Mouse (Mus musculus) embryonic facial prominence, embryonic 14.5 days (tissue): ENCODE data around the gene Samd9l. TPM values are rescaled to one million over a fixed set of nuclear protein-coding genes. Genes with fewer than 3 reads are reported as not detected.
"Not testable (repeated sequence)": the region's sequence is repeated elsewhere in the genome, so short reads cannot be mapped to it uniquely, and the experiment has no call there.

Source experiments
- ATAC-seq: fragments of 200-750 bp; cut with Nextera tagmentation; 2 replicates; pipeline ENCODE4 v1.8.0; 2017; ENCODE audit warnings: low read depth, moderate number of reproducible peaks, moderate TSS enrichment
- DNase-seq: peaks from one replicate; pipeline ENCODE4 v3.0.0-alpha.2; 2015; ENCODE audit warnings: low spot score
- H3K27ac ChIP-seq: fragments of 300-500 bp; sonication (generic); replicated peaks from 2 replicates; pipeline ENCODE4 v1.5.1; 2014; ENCODE audit warnings: low read depth, mild to moderate bottlenecking, low read length, moderate library complexity
- H3K27me3 ChIP-seq: fragments of 300-500 bp; sonication (generic); replicated peaks from 2 replicates; pipeline ENCODE4 v1.6.1; 2014; ENCODE audit warnings: low read length; ENCODE audit not compliant: control insufficient read depth, insufficient read depth
- H3K36me3 ChIP-seq: fragments of 300-500 bp; sonication (generic); 2 replicates; pipeline ENCODE4 v1.6.1; 2014; ENCODE audit warnings: low read length, mixed read lengths; ENCODE audit not compliant: control insufficient read depth, insufficient read depth
- H3K4me1 ChIP-seq: fragments of 300-500 bp; sonication (generic); 2 replicates; pipeline ENCODE4 v1.6.1; 2014; ENCODE audit warnings: antibody characterized with exemption, low read length; ENCODE audit not compliant: control insufficient read depth, insufficient read depth
- H3K4me2 ChIP-seq: fragments of 300-500 bp; sonication (generic); 2 replicates; pipeline ENCODE4 v1.6.1; 2014; ENCODE audit warnings: low read depth, mild to moderate bottlenecking, low read length, moderate library complexity, mixed read lengths
- H3K4me3 ChIP-seq: fragments of 300-500 bp; sonication (generic); 2 replicates; pipeline ENCODE4 v1.5.1; 2014; ENCODE audit warnings: low read depth, mild to moderate bottlenecking, low read length
- H3K9ac ChIP-seq: fragments of 300-500 bp; sonication (generic); 2 replicates; pipeline ENCODE4 v1.6.1; 2014; ENCODE audit warnings: low read depth, mild to moderate bottlenecking, low read length, moderate library complexity, mixed read lengths
- H3K9me3 ChIP-seq: fragments of 300-500 bp; sonication (generic); 2 replicates; pipeline ENCODE4 v1.6.1; 2016; ENCODE audit warnings: low read length; ENCODE audit not compliant: control insufficient read depth
- WGBS: fragments of 180-500 bp; shearing (Covaris S2); extraction: QIAGEN DNeasy Blood & Tissue Kit; methylation state at CpG from one replicate; pipeline ENCODE4 v1.1.7; 2014; 5-methylcytosine and 5-hydroxymethylcytosine counted together
- polyA plus RNA-seq: library from polyadenylated mRNA; unstranded; fragments of >200 nt; fragmentation: Nextera tagmentation; extraction: Ambion mirVana; gene quantifications from 2 replicates; pipeline ENCODE4 v1.2.1, GENCODE M21; 2014

Samd9l gene
- polyA plus RNA-seq, result 4.3 and 4.4 TPM in 2 replicates

DNA sequence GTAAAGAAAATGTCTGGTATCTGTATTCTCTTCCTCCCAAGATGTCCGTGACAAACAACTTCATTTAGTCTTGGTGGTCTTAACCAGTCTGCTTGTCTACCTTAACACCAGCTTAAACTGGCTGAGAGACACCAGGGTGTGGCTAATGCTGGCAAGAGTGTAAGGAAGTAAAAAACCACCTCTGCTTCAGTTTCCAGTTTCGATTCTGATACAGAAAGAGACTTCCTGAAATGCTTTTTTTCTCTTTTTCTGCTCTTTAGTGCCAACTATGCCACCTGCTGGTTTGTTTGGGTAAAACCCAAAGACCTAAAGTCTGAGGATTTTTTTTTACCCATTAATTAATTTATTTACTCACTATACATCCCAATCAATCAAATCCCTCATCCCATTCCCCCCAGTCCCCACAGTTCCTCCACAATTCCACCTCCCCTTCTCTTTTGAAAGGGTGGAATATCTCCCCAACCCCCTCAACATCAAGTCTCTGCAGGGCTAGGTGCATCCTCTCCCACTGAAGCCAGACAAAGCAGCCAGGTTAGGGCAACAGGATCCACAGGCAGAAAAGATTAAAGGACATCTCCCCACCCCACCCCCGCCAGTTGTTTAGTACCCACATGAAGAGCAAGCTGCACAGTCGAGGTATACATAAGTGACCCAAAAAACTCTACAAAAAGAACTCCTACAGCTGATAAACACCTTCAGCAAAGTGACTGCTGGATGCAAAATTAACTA, at the start of gene Samd9l:
Gene Samd9l, minus strand, starts transcription at position 233 of the 729 bp plus-strand sequence.
- whole genome bisulfite sequencing, result 38% methylated on average over 4 of the region's 4 CpGs
- peak within 1 kb of the TSS; percentile 31; the same call in 1 of the 2 replicates for H3K4me2 ChIP-seq

DNA sequence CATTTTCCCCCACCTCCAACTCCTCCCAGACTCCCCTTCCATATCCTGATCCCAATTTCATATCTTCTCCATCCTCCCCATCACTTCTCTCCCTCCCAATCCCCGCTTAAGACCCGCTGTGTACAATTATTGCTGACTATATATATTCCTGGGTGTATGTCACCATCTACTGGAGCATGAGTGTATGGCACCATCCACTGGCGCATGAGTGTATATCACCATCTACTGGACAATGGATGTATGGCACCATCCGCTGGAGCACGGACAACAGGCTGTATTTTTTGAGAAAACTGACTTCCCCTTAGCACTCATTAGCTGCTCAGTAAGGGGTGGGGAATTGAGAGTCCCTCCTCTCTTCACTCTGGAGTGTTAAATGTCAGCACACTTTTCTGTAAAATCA, 48.0 kb upstream of the Samd9l start:
- 4% methylated on average over 5 of the region's 5 CpGs for WGBS

More for the DNA sequence above, at the start of gene Samd9l:
- H3K4me1 ChIP-seq, H3K27ac ChIP-seq, H3K27me3 ChIP-seq, H3K9me3 ChIP-seq, ATAC-seq, H3K36me3 ChIP-seq, H3K9ac ChIP-seq: not testable (repeated sequence)
- peak within 1 kb of the TSS; percentile 23; the same call in 1 of the 2 replicates for H3K4me3 ChIP-seq
- peak; percentile 32 for DNase-seq

DNA sequence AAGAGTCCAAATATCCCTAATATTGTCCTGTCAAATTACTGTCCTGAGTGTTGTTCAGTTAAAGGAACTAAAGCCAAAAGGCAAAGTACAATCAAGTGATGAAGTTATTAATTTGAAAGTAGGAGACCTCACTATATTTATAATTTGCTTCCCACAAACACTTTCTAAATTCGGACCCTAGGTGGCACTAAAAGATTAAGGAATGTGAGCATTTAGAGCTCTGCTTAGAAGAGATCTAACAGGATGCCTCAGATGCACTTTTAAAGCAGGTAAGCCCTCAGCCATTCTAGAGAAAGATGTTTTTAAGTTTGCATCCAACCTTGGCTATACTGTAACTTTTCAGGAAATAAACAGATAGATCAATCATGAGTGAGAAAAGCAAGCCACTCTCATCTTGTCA, 44.5 kb upstream of the Samd9l start:
- H3K9ac ChIP-seq, result no peak overlapping the region
- no peaks in the 10 kb centered on the region for H3K4me1 ChIP-seq
- no peak overlapping the region for H3K27ac ChIP-seq
- H3K4me2 ChIP-seq, result no peak overlapping the region
- H3K9me3 ChIP-seq, result no peaks in the 10 kb centered on the region
- H3K36me3 ChIP-seq, result no peaks in the 10 kb centered on the region
- H3K4me3 ChIP-seq, result no peak overlapping the region
- ATAC-seq (no peak), DNase-seq (no peak)
- 15% methylated on average over 1 of the region's 1 CpGs for WGBS
- H3K27me3 ChIP-seq, result no peaks in the 10 kb centered on the region

More for the DNA sequence above, 48.0 kb upstream of the Samd9l start:
- DNase-seq (peak; percentile 78), ATAC-seq (peak; percentile 50; the same call in 1 of the 2 replicates)
- Histone ChIP-seq H3K4me1 (no peaks in the 10 kb centered on the region), H3K4me2 (no peak overlapping the region), H3K27ac (no peak overlapping the region), H3K9ac (no peak overlapping the region), H3K27me3 (no peaks in the 10 kb centered on the region), H3K36me3 (no peaks in the 10 kb centered on the region), H3K9me3 (no peaks in the 10 kb centered on the region), H3K4me3 (no peak overlapping the region)

DNA sequence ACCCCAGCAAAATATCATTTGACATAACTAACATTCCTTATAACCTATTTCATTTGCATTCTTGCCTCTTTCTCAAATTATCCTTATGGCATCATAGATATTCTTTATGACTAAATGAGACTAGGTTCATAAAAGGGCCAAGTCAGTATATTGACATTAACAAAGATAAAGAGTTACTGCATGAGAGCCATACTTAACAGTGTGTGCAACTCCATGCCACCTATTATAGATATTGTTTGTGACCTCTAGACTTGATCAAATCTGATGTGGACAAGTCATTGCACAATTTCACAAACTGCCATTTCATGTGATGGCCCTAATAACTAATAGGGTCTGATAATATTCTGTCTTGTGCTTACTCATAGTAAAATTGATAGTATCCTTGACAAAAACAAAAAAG, 36.7 kb upstream of the Samd9l start:
- H3K4me3 ChIP-seq, result no peak overlapping the region
- ATAC-seq, result no peak
- H3K36me3 ChIP-seq, result no peaks in the 10 kb centered on the region
- H3K27ac ChIP-seq, result no peak overlapping the region
- no peaks in the 10 kb centered on the region for H3K4me1 ChIP-seq
- DNase-seq, result no peak
- no peaks in the 10 kb centered on the region for H3K9me3 ChIP-seq
- H3K9ac ChIP-seq, result no peak overlapping the region
- no peak overlapping the region for H3K4me2 ChIP-seq
- H3K27me3 ChIP-seq, result no peaks in the 10 kb centered on the region

DNA sequence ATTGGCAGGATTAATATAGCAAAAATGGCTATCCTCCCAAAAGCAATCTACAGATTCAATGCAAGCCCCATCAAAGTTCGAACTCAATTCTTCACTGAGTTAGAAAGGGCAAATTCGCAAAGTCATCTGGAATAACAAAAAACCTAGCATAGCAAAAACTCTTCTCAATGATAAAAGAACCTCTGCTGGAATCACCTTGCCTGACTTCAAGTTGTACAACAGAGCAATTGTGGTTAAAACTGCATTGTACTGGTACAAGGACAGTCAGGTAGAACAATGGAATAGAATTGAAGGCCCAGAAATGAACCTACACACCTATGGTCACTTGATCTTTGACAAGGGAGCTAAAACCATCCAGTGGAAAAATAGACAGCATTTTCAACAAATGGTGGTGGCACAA, 31.6 kb upstream of the Samd9l start:
- not testable (repeated sequence) for H3K4me2 ChIP-seq, H3K27me3 ChIP-seq, H3K9me3 ChIP-seq, H3K4me3 ChIP-seq, H3K36me3 ChIP-seq, DNase-seq, H3K9ac ChIP-seq, ATAC-seq, H3K27ac ChIP-seq, H3K4me1 ChIP-seq
- WGBS, result 82% methylated on average over 2 of the region's 2 CpGs

DNA sequence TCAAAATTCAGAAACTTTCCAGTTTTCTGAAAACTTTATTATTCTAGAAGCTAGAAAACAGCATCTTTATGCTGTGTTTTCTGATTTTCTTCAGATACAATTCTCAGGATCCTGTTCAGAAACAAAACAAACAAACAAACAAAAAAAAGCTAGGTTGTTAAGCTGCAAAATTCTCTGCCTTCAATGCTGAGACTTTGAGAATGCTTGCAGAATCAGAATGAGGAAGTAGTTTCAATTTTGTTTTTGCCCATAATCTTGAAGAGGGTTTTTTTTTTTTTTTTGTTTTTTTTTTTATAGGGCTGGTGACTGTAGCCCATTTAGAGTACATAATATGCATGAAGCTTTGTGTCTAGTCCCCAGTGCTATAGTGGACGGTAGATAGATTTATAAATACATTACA, 27.7 kb upstream of the Samd9l start:
- no peak for DNase-seq
- H3K27ac ChIP-seq, result no peak overlapping the region
- H3K27me3 ChIP-seq, result no peaks in the 10 kb centered on the region
- WGBS, result 79% methylated on average over 1 of the region's 1 CpGs
- H3K4me2 ChIP-seq, result no peak overlapping the region
- H3K4me1 ChIP-seq, result no peaks in the 10 kb centered on the region
- H3K36me3 ChIP-seq, result no peaks in the 10 kb centered on the region
- H3K9me3 ChIP-seq, result no peaks in the 10 kb centered on the region
- no peak overlapping the region for H3K4me3 ChIP-seq
- no peak for ATAC-seq
- no peak overlapping the region for H3K9ac ChIP-seq

DNA sequence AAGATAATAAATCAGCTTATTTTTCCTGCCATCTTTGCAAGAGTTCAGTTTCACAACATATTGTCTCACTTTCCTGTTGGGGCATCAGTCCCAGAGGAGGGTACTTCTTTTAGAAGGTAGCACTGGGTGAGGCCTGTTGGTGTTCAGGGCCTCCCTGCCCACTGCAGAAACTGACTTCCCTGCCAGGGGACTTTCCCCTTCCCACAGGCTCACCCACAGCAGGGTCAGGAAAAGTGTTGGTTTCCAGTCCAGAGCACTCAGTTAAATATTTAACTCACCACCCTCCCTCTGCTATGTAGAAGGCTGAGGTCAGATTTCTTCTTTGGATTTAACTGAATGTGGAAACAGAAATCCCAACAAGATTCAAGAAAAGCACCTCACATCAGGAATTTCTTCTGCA, 26.0 kb upstream of the Samd9l start:
- not testable (repeated sequence) for DNase-seq, H3K27ac ChIP-seq, H3K9ac ChIP-seq, H3K4me3 ChIP-seq, H3K36me3 ChIP-seq, H3K9me3 ChIP-seq, H3K4me2 ChIP-seq, ATAC-seq, H3K4me1 ChIP-seq, H3K27me3 ChIP-seq

DNA sequence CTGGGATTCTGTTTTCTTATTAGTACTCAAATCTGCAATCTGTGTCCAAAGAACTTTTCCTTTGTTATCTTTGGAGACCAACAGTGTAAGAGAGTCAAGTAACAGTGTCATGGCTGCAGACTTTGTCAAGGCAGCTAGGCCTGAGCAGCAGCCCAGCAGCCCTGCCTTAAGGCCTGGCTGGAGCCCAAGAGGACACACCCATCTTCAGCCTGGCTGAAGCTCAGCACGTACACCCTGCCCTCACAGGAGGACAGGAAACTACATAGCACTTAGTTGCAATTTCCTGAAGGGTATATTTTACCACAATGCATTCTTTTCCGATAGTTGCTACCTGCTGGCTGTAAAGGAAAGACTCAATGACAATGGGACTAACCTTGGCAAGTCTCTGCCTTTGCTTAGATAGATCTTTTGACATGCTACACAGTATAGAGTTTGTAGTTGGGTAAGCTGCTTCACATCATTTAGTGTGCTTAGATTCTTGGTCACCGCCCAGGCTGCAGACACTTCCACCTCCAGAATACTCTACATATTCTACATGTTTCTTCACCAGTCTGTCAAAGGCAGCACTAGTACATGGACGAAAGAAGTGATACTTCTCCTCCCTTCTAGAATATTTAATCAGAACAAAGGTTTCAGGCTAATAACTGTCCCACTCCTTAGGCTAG, 25.4 kb upstream of the Samd9l start:
- not testable (repeated sequence) for H3K36me3 ChIP-seq, H3K4me1 ChIP-seq, H3K9ac ChIP-seq, H3K4me2 ChIP-seq, DNase-seq, H3K27ac ChIP-seq, H3K9me3 ChIP-seq, H3K4me3 ChIP-seq, H3K27me3 ChIP-seq
- 0 out of 2 replicates have a peak, but pooled peaks have one; percentile 47 for ATAC-seq
- 17% methylated on average over 1 of the region's 4 CpGs for WGBS
